ENCODE assay signal across 27 mouse cellular contexts in genomic region chr6:70735528-70735927, GRCm38 (mm10). TPM values are rescaled to one million over a fixed set of nuclear protein-coding genes. Genes with fewer than 3 reads are reported as not detected.
DNase-seq lines count a peak whose midpoint lies in the region; ATAC-seq and TF ChIP-seq lines count a peak whose summit lies in the region.
"Had no signal": no experiment of that assay in that cellular context is flagged by ENCODE, and none has a peak within 500 bp of the region (broad histone marks: within the 10 kb centered on the region; RNA-seq: fewer than 3 reads in every experiment).

No protein-coding gene starts in this region.

- H3K9me3 ChIP-seq in lung, postnatal 0 days (ENCODE audit: low read length): no peaks in the 10 kb centered on the region
- H3K9me3 ChIP-seq in CH12.LX (replicated peaks; ENCODE audit: low read length): no peaks in the 10 kb centered on the region
- H3K9me3 ChIP-seq: forebrain, embryonic 12.5 days; hindbrain, embryonic 10.5 days; limb, embryonic 10.5 days; limb, embryonic 15.5 days; megakaryocyte, embryonic 14.5 days; midbrain, embryonic 12.5 days; neural tube, embryonic 13.5 days; stomach, embryonic 15.5 days had no signal

- H3K27me3 ChIP-seq in lung, postnatal 0 days (replicated peaks; ENCODE audit: insufficient read depth, low read length): no peaks in the 10 kb centered on the region
- H3K27me3 ChIP-seq in CH12.LX (replicated peaks): no peaks in the 10 kb centered on the region
- H3K27me3 ChIP-seq: forebrain, embryonic 12.5 days; limb, embryonic 15.5 days; megakaryocyte, embryonic 14.5 days; midbrain, embryonic 12.5 days; neural tube, embryonic 13.5 days; stomach, embryonic 15.5 days had no signal

- in situ Hi-C loops in CH12.LX (cut with MboI; ENCODE audit: low pct_ligation_motif_present, low pct_unique_long_range_greater_than_20kb, low sequenced_read_pairs): no loop called here

- dilution Hi-C loops in CH12.LX (cut with MboI; ENCODE audit: extremely low pct_ligation_motif_present, extremely low pct_unique_long_range_greater_than_20kb, low sequenced_read_pairs): no loop called here

- TF ChIP-seq RAD21 in CH12.LX (IDR thresholded peaks at IDR 0.05; ENCODE audit: low read depth, low read length): no peak

- no peak overlapping the region for H3K4me3 ChIP-seq in lung, postnatal 0 days (ENCODE audit: low read depth, low read length)
- no peak overlapping the region for H3K4me3 ChIP-seq in CH12.LX (replicated peaks in 1 of 3; ENCODE audit: low read depth in 2 of 3, low read length in 2 of 3, poor library complexity in 1 of 3)
- H3K4me3 ChIP-seq: erythroblast, embryonic 14.5 days; forebrain, embryonic 12.5 days; hindbrain, embryonic 10.5 days; limb, embryonic 10.5 days; limb, embryonic 15.5 days; megakaryocyte, embryonic 14.5 days; midbrain, embryonic 12.5 days; neural tube, embryonic 13.5 days; stomach, embryonic 15.5 days had no signal

- WGBS in lung, postnatal 0 days: 86% methylated on average over 2 of the region's 2 CpGs

- no peaks in the 10 kb centered on the region for H3K36me3 ChIP-seq in lung, postnatal 0 days (ENCODE audit: insufficient read depth, low read length)
- H3K36me3 ChIP-seq in CH12.LX (replicated peaks in 1 of 2; ENCODE audit: control insufficient read depth in 1 of 2, insufficient read depth in 1 of 2, low read length in 1 of 2): peaks cover 3 to 28% of the 10 kb centered on the region in 2 experiments
- H3K36me3 ChIP-seq: forebrain, embryonic 12.5 days; hindbrain, embryonic 10.5 days; limb, embryonic 10.5 days; limb, embryonic 15.5 days; midbrain, embryonic 12.5 days; neural tube, embryonic 13.5 days; stomach, embryonic 15.5 days had no signal

- H3K4me2 ChIP-seq in lung, postnatal 0 days (replicated peaks; ENCODE audit: low read depth, low read length): no peak overlapping the region
- 0 out of 2 replicates have a peak overlapping the region, but pooled peaks have one; percentile 9 for H3K4me2 ChIP-seq in CH12.LX (ENCODE audit: insufficient read depth, low read depth, poor library complexity, severe bottlenecking)
- H3K4me2 ChIP-seq: forebrain, embryonic 12.5 days; limb, embryonic 15.5 days; midbrain, embryonic 12.5 days; neural tube, embryonic 13.5 days; stomach, embryonic 15.5 days had no signal

- TF ChIP-seq EP300 in lung, postnatal 0 days (IDR thresholded peaks at IDR 0.05): no peak
- TF ChIP-seq EP300 in CH12.LX (IDR thresholded peaks at IDR 0.05; ENCODE audit: low read length): peak; percentile 99

- peak; percentile 19 for DNase-seq in lung, postnatal 36 days
- no peak for DNase-seq in lung, postnatal 0 days (ENCODE audit: low spot score)
- DNase-seq in CH12.LX (ENCODE audit: extremely low read depth): peak; percentile 95
- DNase-seq in spleen, postnatal 36 days (ENCODE audit: low spot score in 2 of 2): peak; percentile 84 to 87
- DNase-seq in urinary bladder, postnatal 25 days (ENCODE audit: low spot score): no peak
- DNase-seq in cerebellum, postnatal 25 days: no peak
- DNase-seq: adrenal gland, postnatal 14 days; cerebellum, adult 11-12 months; cerebellum, adult 9-11 months; forebrain, postnatal 0 days; heart, postnatal 14 days; kidney, adult 2 months; kidney, postnatal 4 days; layer of hippocampus, postnatal 36 days; thymus, postnatal 14 days had no signal

- peak; percentile 57 for TF ChIP-seq POLR2A in CH12.LX (IDR thresholded peaks at IDR 0.05; ENCODE audit: low read depth, low read length)

- H3K27ac ChIP-seq in lung, postnatal 0 days (ENCODE audit: low read length): no peak overlapping the region
- H3K27ac ChIP-seq in CH12.LX (ENCODE audit: insufficient read depth, low read depth): peak overlapping the region; percentile 93
- H3K27ac ChIP-seq: forebrain, embryonic 12.5 days; hindbrain, embryonic 10.5 days; limb, embryonic 10.5 days; limb, embryonic 15.5 days; midbrain, embryonic 12.5 days; neural tube, embryonic 13.5 days; stomach, embryonic 15.5 days had no signal

- H3K79me2 ChIP-seq in CH12.LX (replicated peaks; ENCODE audit: control insufficient read depth, extremely low read depth, insufficient read depth, poor library complexity, severe bottlenecking): peaks cover 9% of the 10 kb centered on the region

- no peak overlapping the region for H3K9ac ChIP-seq in lung, postnatal 0 days (replicated peaks; ENCODE audit: low read depth)
- no peak overlapping the region for H3K9ac ChIP-seq in CH12.LX (ENCODE audit: insufficient read depth, low read depth)
- H3K9ac ChIP-seq: forebrain, embryonic 12.5 days; forebrain, postnatal 0 days; limb, embryonic 15.5 days; midbrain, embryonic 12.5 days; neural tube, embryonic 13.5 days; stomach, embryonic 15.5 days had no signal

- H3K4me1 ChIP-seq in lung, postnatal 0 days (ENCODE audit: insufficient read depth, low read depth, low read length): no peaks in the 10 kb centered on the region
- peaks cover 28 to 65% of the 10 kb centered on the region in 2 experiments for H3K4me1 ChIP-seq in CH12.LX (ENCODE audit: control insufficient read depth in 1 of 2, insufficient read depth in 2 of 2)
- H3K4me1 ChIP-seq: forebrain, embryonic 12.5 days; hindbrain, embryonic 10.5 days; limb, embryonic 10.5 days; limb, embryonic 15.5 days; midbrain, embryonic 12.5 days; neural tube, embryonic 13.5 days; stomach, embryonic 15.5 days had no signal

- ATAC-seq in lung, postnatal 0 days: no peak
- ATAC-seq in megakaryocyte, adult 5-6 weeks (ENCODE audit: poor library complexity, severe bottlenecking): peak; percentile 80
- ATAC-seq: forebrain, postnatal 0 days; hindbrain, embryonic 16.5 days; Patski had no signal

- no peak for TF ChIP-seq CTCF in lung, postnatal 0 days (IDR thresholded peaks at IDR 0.05)
- TF ChIP-seq CTCF in CH12.LX (conservative IDR thresholded peaks at IDR 0.05 in 1 of 2, IDR thresholded peaks at IDR 0.05 in 1 of 2; ENCODE audit: low read depth in 2 of 2, low read length in 2 of 2): no peak

TF ChIP-seq in CH12.LX, 34 proteins besides CTCF, POLR2A, EP300 and RAD21:
- TF ChIP-seq RCOR1 (conservative IDR thresholded peaks at IDR 0.05; ENCODE audit: low read depth, low read length) (peak; percentile 81), KAT2A (IDR thresholded peaks at IDR 0.05; ENCODE audit: insufficient replicate concordance, low read length) (no peak), ETS1 (conservative IDR thresholded peaks at IDR 0.05; ENCODE audit: low read depth, low read length) (peak; percentile 87), ZKSCAN1 (IDR thresholded peaks at IDR 0.05; ENCODE audit: borderline replicate concordance, low read depth, low read length) (no peak), ZMIZ1 (IDR thresholded peaks at IDR 0.05; ENCODE audit: low read depth, low read length) (no peak), USF2 (conservative IDR thresholded peaks at IDR 0.05; ENCODE audit: low read depth, low read length) (no peak), UBTF (IDR thresholded peaks at IDR 0.05; ENCODE audit: low read depth, low read length) (no peak), ZC3H11A (IDR thresholded peaks at IDR 0.05; ENCODE audit: low read depth, low read length) (no peak), ELF1 (IDR thresholded peaks at IDR 0.05; ENCODE audit: low read depth, low read length) (no peak), TCF12 (IDR thresholded peaks at IDR 0.05; ENCODE audit: low read depth, low read length) (peak; percentile 100), JUND (conservative IDR thresholded peaks at IDR 0.05; ENCODE audit: low read depth, low read length) (peak; percentile 42; the same call in 1 of the 2 replicates), MEF2A (IDR thresholded peaks at IDR 0.05; ENCODE audit: borderline replicate concordance, low read depth, low read length) (peak; percentile 99), CHD1 (IDR thresholded peaks at IDR 0.05; ENCODE audit: low read depth, low read length) (no peak), CHD2 (IDR thresholded peaks at IDR 0.05; ENCODE audit: low read length) (peak; percentile 95), MAFK (IDR thresholded peaks at IDR 0.05; ENCODE audit: insufficient replicate concordance, low read length) (no peak), BHLHE40 (IDR thresholded peaks at IDR 0.05; ENCODE audit: low read depth, low read length) (peak; percentile 74), PAX5 (IDR thresholded peaks at IDR 0.05; ENCODE audit: low read length) (no peak), USF1 (IDR thresholded peaks at IDR 0.05; ENCODE audit: low read depth, low read length) (no peak), NELFE (IDR thresholded peaks at IDR 0.05; ENCODE audit: low read depth, low read length) (no peak), JUN (IDR thresholded peaks at IDR 0.05; ENCODE audit: insufficient read depth, low read depth, low read length) (peak; percentile 66; the same call in 1 of the 2 replicates), ZNF384 (IDR thresholded peaks at IDR 0.05; ENCODE audit: low read depth, low read length) (peak; percentile 82), IRF4 (IDR thresholded peaks at IDR 0.05; ENCODE audit: low read depth, low read length) (peak; percentile 99), TBP (conservative IDR thresholded peaks at IDR 0.05; ENCODE audit: low read depth, low read length) (0 out of 2 replicates have a peak, but pooled peaks have one; percentile 32), SIN3A (IDR thresholded peaks at IDR 0.05; ENCODE audit: low read length) (peak; percentile 94)

RNA-seq across cellular contexts. Expression of gene Rpia, which starts 56.5 kb away (rescaled TPM):
- polyA plus RNA-seq in lung, postnatal 0 days (2015; fragmentation: Nextera tagmentation; extraction: Ambion mirVana): 2.3 and 2.4 TPM in 2 replicates
- 55.7 and 76.1 TPM in 2 replicates for total RNA-seq in CH12.LX (2012; rRNA removed)
- total RNA-seq in CH12.LX (2014; rRNA removed): 61.8 and 65.1 TPM in 2 replicates
- polyA plus RNA-seq in CH12.LX (2012; ENCODE audit: insufficient read length, low read depth): 57.8 and 68.9 TPM in 2 replicates
- total RNA-seq in megakaryocyte, adult 5-6 weeks (2015): 50.7 and 58.2 TPM in 2 replicates
- 118 and 119 TPM in 2 replicates for total RNA-seq in megakaryocyte, adult 5-6 weeks (2017)

Comparison
In these comparisons a context has a peak if more than half of its experiments do, and no peak if none do; other contexts are left out.
1. DNase-seq: peak in lung, postnatal 36 days (single experiment), CH12.LX (single experiment) and spleen, postnatal 36 days (2 of 2); none in lung, postnatal 0 days (single experiment), urinary bladder, postnatal 25 days (single experiment) and cerebellum, postnatal 25 days (0 of 2).